Mouse (Mus musculus): Measurements from ENCODE around the gene Acss1.

The Acss1 gene

DNA sequence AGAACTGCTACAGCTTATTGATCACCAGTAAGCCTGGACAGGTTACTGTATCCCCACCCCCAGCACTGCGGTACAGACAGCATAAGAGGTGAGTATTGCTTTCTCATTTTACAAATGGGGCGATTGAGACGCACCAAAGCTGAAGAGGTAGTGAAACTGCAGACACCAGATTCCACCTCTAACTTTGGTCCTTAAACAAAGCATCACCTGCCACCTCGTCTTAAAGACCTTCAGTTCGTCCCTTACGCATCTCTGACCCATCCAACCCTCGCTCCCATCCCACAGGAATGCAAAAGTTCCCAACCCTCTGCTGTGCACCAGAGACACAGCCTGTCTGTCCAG lies 1.6 kb downstream of the Acss1 start:
- DNase-seq (ENCODE audit: inconsistent age in 2 of 2, low spot score in 1 of 2): no peak

GRCm38 (mm10) chr2:150665534-150666451 lies 2.5 kb downstream of the Acss1 start:
- DNase-seq (ENCODE audit: inconsistent age in 2 of 2, low spot score in 1 of 2): peak in 1 of 2 experiments; percentile 34

DNA sequence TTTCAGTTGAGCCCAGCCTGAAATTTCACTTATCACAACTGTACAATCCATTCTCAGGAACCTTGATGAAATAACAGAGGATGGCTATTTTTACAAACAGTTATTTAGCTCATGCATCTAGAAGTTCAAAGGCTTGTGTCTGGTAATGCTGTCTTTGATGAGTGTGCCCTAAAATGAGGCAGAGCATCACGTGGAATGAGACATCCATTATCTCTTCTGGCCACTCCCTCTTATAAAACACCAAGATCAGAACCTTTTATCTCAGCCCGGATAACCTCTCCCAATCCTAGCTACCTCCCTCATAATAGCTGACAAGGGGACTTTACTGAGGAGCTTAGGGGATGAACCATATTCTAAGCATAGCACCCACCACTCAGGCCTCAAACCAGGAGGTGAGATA lies 3.3 kb downstream of the Acss1 start:
- DNase-seq (ENCODE audit: inconsistent age in 2 of 2, low spot score in 1 of 2): no peak

DNA sequence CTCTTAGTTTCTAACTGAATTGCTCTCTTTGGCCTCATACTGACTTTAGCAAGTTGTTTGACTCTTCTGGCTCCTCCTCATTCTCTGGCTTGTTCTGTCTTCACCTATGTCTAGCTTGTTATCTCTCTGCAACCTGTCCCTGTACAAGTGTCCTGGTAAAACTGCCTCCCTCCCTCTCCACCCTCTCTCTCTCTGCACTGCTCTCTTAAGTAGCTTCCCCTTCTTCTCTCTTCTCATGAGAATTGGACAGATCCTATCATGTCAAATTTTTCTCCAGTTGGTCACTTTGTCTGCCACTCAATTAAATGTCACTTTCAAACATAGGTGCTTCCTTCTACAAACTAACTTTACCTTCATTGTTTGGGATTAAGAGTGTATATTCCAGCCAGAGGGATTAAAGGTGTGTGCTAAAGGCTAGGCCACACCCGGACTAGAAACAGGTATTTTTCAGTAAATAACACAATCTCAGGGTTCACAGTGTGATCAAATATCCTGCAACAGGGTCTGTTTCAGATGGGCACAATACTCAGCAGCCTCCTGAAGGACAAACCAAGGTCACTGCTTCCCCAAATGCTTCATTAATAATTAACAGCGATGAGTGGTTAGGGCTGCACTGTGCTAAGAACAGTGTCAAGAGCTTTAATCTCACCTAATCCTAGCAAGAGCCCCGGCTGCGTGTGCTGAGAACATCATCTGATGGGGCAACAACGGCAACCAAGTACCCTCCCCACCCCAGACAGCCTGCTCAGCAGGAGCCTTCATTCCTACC lies 4.0 kb downstream of the Acss1 start:
- no peak for DNase-seq (ENCODE audit: inconsistent age in 2 of 2, low spot score in 1 of 2)

DNA sequence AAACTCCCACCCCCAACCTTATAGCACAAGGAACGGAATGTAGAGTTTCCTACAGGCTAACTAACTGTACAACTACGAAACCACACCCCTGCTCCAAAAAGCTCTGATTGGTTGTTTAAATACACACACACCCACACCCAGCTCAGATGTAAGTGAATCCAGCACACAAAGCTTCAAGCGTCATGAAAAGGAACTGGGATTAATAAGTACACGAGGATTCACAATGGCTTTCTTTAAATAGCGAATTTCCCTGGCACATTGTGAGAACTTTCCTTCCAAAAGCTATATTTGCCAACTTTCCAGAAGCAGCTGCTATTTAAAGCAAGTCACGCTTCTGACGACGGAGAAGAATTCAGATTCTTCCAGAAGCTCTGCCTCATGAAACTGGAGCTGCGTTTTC lies 5.0 kb downstream of the Acss1 start:
- DNase-seq (ENCODE audit: inconsistent age in 2 of 2, low spot score in 1 of 2): peak in 1 of 2 experiments; percentile 32

GRCm38 (mm10) chr2:150662007-150662406 lies 6.3 kb downstream of the Acss1 start:
- DNase-seq (ENCODE audit: inconsistent age in 2 of 2, low spot score in 1 of 2): no peak

DNA sequence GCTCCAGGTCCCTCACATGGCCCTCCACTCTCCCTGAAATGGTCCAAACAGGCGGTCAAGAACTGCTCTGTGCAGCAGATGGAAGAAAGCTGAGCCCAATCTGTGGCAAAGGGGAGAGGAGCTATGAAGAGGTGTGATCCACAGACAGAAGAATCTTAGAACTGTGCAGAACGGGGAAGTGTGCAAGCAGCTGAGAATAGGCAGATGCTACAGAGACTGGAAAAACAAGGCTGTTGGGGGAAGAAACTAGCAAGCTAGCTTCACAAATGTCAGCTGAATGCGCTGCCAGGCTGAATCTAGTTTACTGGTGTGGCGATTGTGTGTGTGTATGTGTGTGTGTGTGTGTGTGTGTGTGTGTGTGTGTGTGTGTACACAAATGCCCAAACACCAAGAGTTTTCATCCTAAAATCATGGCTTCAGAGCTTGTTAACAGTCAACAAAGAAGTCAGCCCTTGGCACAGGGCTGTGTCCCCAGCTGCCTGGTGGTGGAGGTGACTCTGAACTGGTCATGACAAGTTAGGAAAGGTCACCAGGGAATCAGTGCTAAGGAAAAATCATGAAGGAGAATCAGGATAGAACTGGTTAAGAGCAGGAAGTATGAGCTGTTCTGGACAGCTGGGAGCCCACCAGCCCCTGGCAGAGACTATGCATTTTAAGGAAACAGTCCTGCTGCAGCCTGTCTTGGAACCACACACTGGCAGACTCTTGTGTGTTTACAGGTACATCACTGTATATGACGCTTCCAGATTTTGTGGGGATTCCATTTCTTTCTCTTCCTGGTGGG lies 7.4 kb downstream of the Acss1 start:
- DNase-seq (ENCODE audit: inconsistent age in 2 of 2, low spot score in 1 of 2): no peak

GRCm38 (mm10) chr2:150660049-150660448 lies 8.3 kb downstream of the Acss1 start:
- DNase-seq (ENCODE audit: inconsistent age in 2 of 2, low spot score in 1 of 2): no peak

DNA sequence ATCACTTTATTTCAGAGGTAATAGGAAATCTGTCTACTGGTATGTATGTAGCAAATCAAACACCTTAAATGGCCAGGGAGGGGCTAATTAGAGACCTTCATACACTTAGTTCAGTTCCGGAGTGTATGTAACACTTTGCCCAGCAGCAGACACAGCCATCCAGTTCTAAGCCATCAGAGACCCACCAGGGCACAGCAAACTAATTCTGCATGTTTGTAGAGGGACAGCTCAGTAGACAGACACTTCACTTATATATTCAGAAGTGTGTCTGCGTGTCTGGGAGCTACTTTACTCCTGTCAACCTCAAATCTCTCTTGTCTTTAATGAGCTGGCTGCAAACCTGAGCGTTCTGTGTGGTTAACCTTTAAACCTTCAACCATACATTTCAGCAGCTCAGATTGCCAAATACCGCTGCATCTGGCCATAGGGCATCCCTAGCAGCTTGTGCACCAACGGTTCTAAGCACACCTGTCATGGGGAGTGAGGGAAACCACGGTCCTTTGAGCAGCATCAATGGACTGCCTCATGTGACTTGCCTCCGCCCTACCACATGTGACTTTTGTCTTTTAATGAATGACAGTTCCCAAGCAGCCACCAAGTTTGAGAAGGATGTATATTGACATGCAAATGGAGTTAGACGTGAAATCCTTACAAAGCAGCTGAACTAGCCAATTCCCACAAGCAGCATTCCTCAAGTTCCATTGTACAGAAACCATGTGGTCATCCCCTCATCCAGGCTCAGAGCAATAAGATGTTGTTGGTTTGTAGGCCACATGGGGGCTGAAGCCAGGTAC lies 11.1 kb downstream of the Acss1 start:
- DNase-seq (ENCODE audit: inconsistent age in 2 of 2, low spot score in 1 of 2): no peak

GRCm38 (mm10) chr2:150656112-150656511 lies 12.2 kb downstream of the Acss1 start:
- DNase-seq (ENCODE audit: inconsistent age in 2 of 2, low spot score in 1 of 2): no peak

DNA sequence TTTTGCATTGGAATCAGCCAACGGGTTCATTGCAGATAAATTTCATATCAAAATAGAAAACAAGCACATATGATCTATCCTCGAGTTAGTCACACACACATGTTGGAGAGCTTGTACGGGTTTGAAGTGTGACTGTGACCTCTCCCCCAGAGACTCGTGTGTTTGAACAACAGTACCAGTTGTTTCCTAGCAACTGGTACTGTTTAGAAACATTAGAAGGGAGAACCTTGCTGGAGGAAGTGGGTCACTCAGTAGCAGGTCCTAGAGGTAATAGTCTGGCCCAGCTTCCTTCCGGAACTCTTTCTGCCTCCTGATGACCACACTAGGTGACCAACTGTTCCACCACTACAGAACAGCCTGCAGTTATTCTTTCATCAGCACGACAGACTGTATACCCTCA lies 13.0 kb downstream of the Acss1 start:
- DNase-seq (ENCODE audit: inconsistent age in 2 of 2, low spot score in 1 of 2): no peak

GRCm38 (mm10) chr2:150654814-150655213 lies 13.5 kb downstream of the Acss1 start:
- no peak for DNase-seq (ENCODE audit: inconsistent age in 2 of 2, low spot score in 1 of 2)

- DNase-seq (ENCODE audit: inconsistent age in 2 of 2, low spot score in 1 of 2): no peak
Measured at GRCm38 (mm10) chr2:150651366-150651765, 16.9 kb downstream of the Acss1 start.

GRCm38 (mm10) chr2:150650511-150651074 lies 17.7 kb downstream of the Acss1 start:
- DNase-seq (ENCODE audit: inconsistent age in 2 of 2, low spot score in 1 of 2): peak in 1 of 2 experiments; percentile 35

DNA sequence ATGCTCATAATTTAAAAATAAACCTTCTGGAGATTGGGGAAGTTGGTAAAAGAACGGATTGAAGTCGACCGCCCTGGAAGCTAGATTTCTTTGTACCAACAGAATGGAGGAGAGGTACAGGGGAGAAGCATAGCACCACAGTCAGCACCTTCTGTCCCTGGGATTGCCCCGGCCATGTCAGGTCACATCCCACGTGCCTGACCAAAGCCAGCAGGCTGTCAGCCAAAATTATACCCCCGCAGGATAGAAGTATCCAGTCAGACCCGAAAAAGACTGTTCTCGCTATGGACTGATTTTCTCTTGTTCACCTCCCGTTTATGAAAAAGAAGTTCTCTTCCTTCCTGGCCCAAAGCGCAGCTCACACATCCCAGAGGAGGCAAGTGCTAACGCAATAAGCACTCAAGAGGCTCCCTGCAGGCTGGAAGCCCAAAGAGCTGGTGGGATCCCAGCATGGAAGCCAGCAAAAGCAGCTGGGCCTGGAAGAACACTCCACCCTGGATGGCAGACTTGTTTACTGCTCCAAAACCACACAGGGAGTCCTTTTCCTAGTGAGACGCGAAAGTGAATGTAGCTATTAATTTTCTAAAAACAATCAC lies 19.9 kb downstream of the Acss1 start:
- no peak for DNase-seq (ENCODE audit: inconsistent age in 2 of 2, low spot score in 1 of 2)

- peak in 1 of 2 experiments; percentile 31 for DNase-seq (ENCODE audit: inconsistent age in 2 of 2, low spot score in 1 of 2)
Measured at GRCm38 (mm10) chr2:150647681-150648299, 20.5 kb downstream of the Acss1 start.

DNA sequence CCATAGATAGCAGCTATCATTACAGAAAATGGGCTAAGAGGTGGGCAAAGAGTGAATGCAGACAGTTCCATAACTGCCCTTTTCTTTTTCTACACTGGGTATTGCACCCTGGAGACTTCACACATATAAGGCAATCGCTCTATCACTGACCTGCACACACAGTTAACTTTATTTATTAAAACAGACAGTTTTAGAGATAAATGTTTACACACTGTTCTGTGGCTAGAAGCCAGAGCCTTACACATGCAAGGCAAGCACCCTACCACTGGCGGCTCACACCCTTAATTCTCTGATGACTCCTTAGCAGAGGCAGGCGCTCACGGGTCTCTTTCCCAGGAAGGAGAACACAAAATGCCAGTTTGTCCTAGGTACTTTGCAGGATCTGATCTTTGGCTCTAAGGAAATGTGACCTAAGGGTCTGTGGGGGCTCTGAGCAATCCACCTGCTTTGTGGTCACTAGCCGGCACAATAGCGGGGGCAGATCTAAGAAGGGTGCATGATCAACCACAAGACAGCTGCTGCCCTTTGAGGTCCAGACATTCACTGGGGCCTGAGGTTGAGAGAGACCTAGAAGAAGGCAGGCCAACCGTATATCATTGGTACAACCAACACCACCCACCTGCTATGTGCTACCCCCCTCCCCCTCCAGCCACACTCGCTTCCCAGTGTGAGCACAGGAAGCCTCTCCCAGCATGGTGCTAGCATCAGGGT lies 21.7 kb downstream of the Acss1 start:
- DNase-seq (ENCODE audit: inconsistent age in 2 of 2, low spot score in 1 of 2): no peak

GRCm38 (mm10) chr2:150645225-150645624 lies 23.1 kb downstream of the Acss1 start:
- peak; percentile 48 to 73 for DNase-seq (ENCODE audit: inconsistent age in 2 of 2, low spot score in 1 of 2)

Data from adrenal gland, adult (tissue).